Mouse (Mus musculus): Measurements from ENCODE around the gene Gm28041. TPM values are rescaled to one million over a fixed set of nuclear protein-coding genes. Genes with fewer than 3 reads are reported as not detected.

Gene Gm28041
- total and polyA plus RNA-seq, 3 experiments, result 0.18 to 0.23 TPM; not detected in 1

GRCm38 (mm10) chr13:67332019-67332724, 43.4 kb downstream of the Gm28041 start, which contains the start of gene Zfp595 (continued):
- TF ChIP-seq MAFK (IDR thresholded peaks at IDR 0.05; ENCODE audit: borderline replicate concordance, low read depth, low read length), result no peak
- TF ChIP-seq TCF12 (IDR thresholded peaks at IDR 0.05; ENCODE audit: low read depth, low read length), result 0 out of 2 replicates have a peak, but pooled peaks have one; percentile 4
- peak; percentile 63 for TF ChIP-seq GATA1 (IDR thresholded peaks at IDR 0.05; ENCODE audit: low read depth, low read length)
- TF ChIP-seq JUND (IDR thresholded peaks at IDR 0.05; ENCODE audit: low read depth, low read length), result no peak
- TF ChIP-seq EP300 (IDR thresholded peaks at IDR 0.05; ENCODE audit: low read depth in 1 of 2, low read length in 2 of 2), result no peak
- no peak for TF ChIP-seq ZKSCAN1 (IDR thresholded peaks at IDR 0.05; ENCODE audit: low read depth, low read length)
- no peak for TF ChIP-seq CHD1 (IDR thresholded peaks at IDR 0.05; ENCODE audit: low read depth, low read length)
- TF ChIP-seq RCOR1 (IDR thresholded peaks at IDR 0.05; ENCODE audit: low read depth, low read length), result no peak
- TF ChIP-seq MYB (IDR thresholded peaks at IDR 0.05; ENCODE audit: low read depth, low read length), result no peak
- TF ChIP-seq POLR2A (IDR thresholded peaks at IDR 0.05; ENCODE audit: control insufficient read depth in 1 of 2, insufficient read depth in 1 of 2, low read depth in 1 of 2, low read length in 2 of 2, poor library complexity in 1 of 2), result peak in 1 of 2 experiments; percentile 66; a peak in 2 of 4 replicates
- peak; percentile 87 for TF ChIP-seq ELF1 (IDR thresholded peaks at IDR 0.05; ENCODE audit: low read depth, low read length)
- peak; percentile 92 for TF ChIP-seq HCFC1 (IDR thresholded peaks at IDR 0.05; ENCODE audit: low read depth, low read length)
- TF ChIP-seq SIN3A (IDR thresholded peaks at IDR 0.05; ENCODE audit: low read length), result peak; percentile 76
- no peak for TF ChIP-seq SMC3 (IDR thresholded peaks at IDR 0.05; ENCODE audit: low read depth, low read length)
- TF ChIP-seq GABPA (IDR thresholded peaks at IDR 0.05; ENCODE audit: low read depth, low read length), result no peak
- TF ChIP-seq MAX (IDR thresholded peaks at IDR 0.05; ENCODE audit: low read length), result peak; percentile 29; the same call in 1 of the 2 replicates
- TF ChIP-seq ZMIZ1 (IDR thresholded peaks at IDR 0.05; ENCODE audit: low read depth, low read length), result no peak
- TF ChIP-seq TBP (IDR thresholded peaks at IDR 0.05; ENCODE audit: low read depth, low read length), result peak; percentile 62; the same call in 1 of the 2 replicates
- TF ChIP-seq ETS1 (IDR thresholded peaks at IDR 0.05; ENCODE audit: low read depth, low read length), result peak; percentile 44; the same call in 1 of the 2 replicates
- no peak for TF ChIP-seq BHLHE40 (IDR thresholded peaks at IDR 0.05; ENCODE audit: borderline replicate concordance, low read depth, low read length)
- TF ChIP-seq MYC (IDR thresholded peaks at IDR 0.05; ENCODE audit: low read depth, low read length), result no peak
- TF ChIP-seq USF2 (IDR thresholded peaks at IDR 0.05; ENCODE audit: borderline replicate concordance in 1 of 2, insufficient read depth in 1 of 2, low read depth in 1 of 2, low read length in 2 of 2), result no peak

- Histone ChIP-seq H3K79me2 (ENCODE audit: control insufficient read depth, insufficient read depth, low read length, poor library complexity) (no peaks in the 10 kb centered on the region), H3K36me3 (ENCODE audit: control insufficient read depth in 1 of 2, insufficient read depth in 2 of 2, low read length in 2 of 2) (peaks cover 0 to 2% of the 10 kb centered on the region in 2 experiments; a peak in 1 of 4 replicates), H3K9ac (ENCODE audit: control insufficient read depth, low read depth, low read length, poor library complexity, severe bottlenecking) (peak overlapping the region; percentile 62), H3K9me3 (replicated peaks; ENCODE audit: insufficient read depth, low read length) (no peaks in the 10 kb centered on the region), H3K4me3 (ENCODE audit: control insufficient read depth in 1 of 2, insufficient read depth in 1 of 2, low read depth in 2 of 2, low read length in 2 of 2) (peak overlapping the region; percentile 14 to 80), H3K27me3 (ENCODE audit: control insufficient read depth in 1 of 2, insufficient read depth in 2 of 2, low read length in 2 of 2) (no peaks in the 10 kb centered on the region), H3K27ac (ENCODE audit: control insufficient read depth, low read depth, low read length) (peak overlapping the region; percentile 48), H3K4me1 (ENCODE audit: control insufficient read depth in 1 of 2, insufficient read depth in 2 of 2, low read length in 2 of 2) (no peaks in the 10 kb centered on the region)
- no peak for DNase-seq (ENCODE audit: low read depth, low spot score)
- peak; percentile 5; the same call in 1 of the 2 replicates for TF ChIP-seq POLR2AphosphoS2 (IDR thresholded peaks at IDR 0.05; ENCODE audit: low read length)
- no peak for TF ChIP-seq TAL1 (IDR thresholded peaks at IDR 0.05; ENCODE audit: low read length)
- TF ChIP-seq NRF1 (IDR thresholded peaks at IDR 0.05; ENCODE audit: insufficient read depth, low read depth, low read length, poor library complexity, severe bottlenecking), result 0 out of 2 replicates have a peak, but pooled peaks have one; percentile 1
- no peak for TF ChIP-seq E2F4 (IDR thresholded peaks at IDR 0.05; ENCODE audit: borderline replicate concordance, low read depth, low read length)
These were observed 68.8 kb downstream of the Gm28041 start for GRCm38 (mm10) chr13:67306718-67307117.
